Mouse (Mus musculus) embryonic facial prominence, embryonic 13.5 days (tissue): Measurements from ENCODE around the gene Cryba4. TPM values are rescaled to one million over a fixed set of nuclear protein-coding genes. Genes with fewer than 3 reads are reported as not detected.

Experiments used
- ATAC-seq: fragments of 200-750 bp; cut with Nextera tagmentation; 2 replicates; pipeline ENCODE4 v1.8.0; 2017; ENCODE audit warnings: low read depth; ENCODE audit not compliant: insufficient number of reproducible peaks, insufficient read depth, low FRiP score, low TSS enrichment
- H3K27ac ChIP-seq: fragments of 300-500 bp; sonication (generic); 2 replicates; pipeline ENCODE4 v1.5.1; 2015; ENCODE audit warnings: moderate library complexity, mild to moderate bottlenecking, inconsistent platforms
- H3K27me3 ChIP-seq: fragments of 300-500 bp; sonication (generic); 2 replicates; pipeline ENCODE4 v1.6.1; 2015; ENCODE audit warnings: mild to moderate bottlenecking, inconsistent platforms
- H3K36me3 ChIP-seq: fragments of 300-500 bp; sonication (generic); 2 replicates; pipeline ENCODE4 v1.6.1; 2015; ENCODE audit warnings: mild to moderate bottlenecking, inconsistent platforms
- H3K4me1 ChIP-seq: fragments of 300-500 bp; sonication (generic); 2 replicates; pipeline ENCODE4 v1.6.1; 2015; ENCODE audit warnings: inconsistent platforms
- H3K4me2 ChIP-seq: fragments of 300-500 bp; sonication (generic); 2 replicates; pipeline ENCODE4 v1.6.1; 2015; ENCODE audit warnings: moderate library complexity, mild to moderate bottlenecking, inconsistent platforms
- H3K4me3 ChIP-seq: fragments of 300-500 bp; sonication (generic); 2 replicates; pipeline ENCODE4 v1.5.1; 2015; ENCODE audit warnings: mild to moderate bottlenecking, inconsistent platforms
- H3K9ac ChIP-seq: fragments of 300-500 bp; sonication (generic); 2 replicates; pipeline ENCODE4 v1.6.1; 2015; ENCODE audit warnings: mild to moderate bottlenecking, inconsistent platforms
- H3K9me3 ChIP-seq: fragments of 300-500 bp; sonication (generic); 2 replicates; pipeline ENCODE4 v1.6.1; 2016; ENCODE audit warnings: inconsistent platforms
- WGBS: fragments of 180-500 bp; shearing (Covaris S2); methylation state at CpG from one replicate; pipeline ENCODE4 v1.1.7; 2015; ENCODE audit warnings: mixed read lengths; 5-methylcytosine and 5-hydroxymethylcytosine counted together
- polyA plus RNA-seq: library from polyadenylated mRNA; unstranded; fragments of >200 nt; fragmentation: Nextera tagmentation; extraction: Ambion mirVana; gene quantifications from 2 replicates; pipeline ENCODE4 v1.2.1, GENCODE M21; 2015

Cryba4 gene
- polyA plus RNA-seq, 1 experiment from 2014 or later = 1.9 TPM

DNA sequence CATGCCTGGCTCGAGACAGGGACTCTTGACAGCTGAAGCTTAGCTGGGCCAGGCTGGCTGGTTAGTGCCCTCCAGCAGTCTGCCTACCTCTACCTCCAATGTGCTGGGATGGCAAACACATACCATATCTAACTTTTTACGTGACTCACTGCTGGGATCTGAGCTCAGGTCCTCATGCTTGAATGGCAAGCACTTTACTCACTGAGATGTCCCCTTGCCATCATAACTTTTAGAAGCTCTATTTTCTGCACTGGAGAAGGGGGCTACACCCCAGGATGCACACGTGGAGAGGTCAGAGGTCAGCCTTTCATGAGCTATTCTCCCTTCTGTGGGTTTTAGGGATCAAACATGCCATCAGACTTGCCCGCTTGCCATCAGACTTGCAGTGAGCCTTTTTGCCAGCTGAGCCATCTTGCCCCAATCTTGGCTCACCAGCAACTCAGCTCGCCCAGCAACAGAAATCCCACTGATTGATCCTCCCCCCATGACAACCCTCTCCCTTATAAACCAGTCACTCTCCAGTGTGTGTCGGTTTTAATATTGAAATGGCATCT is 39.5 kb downstream of the Cryba4 start:
- H3K4me1 ChIP-seq = peaks cover 29% of the 10 kb centered on the region
- H3K27me3 ChIP-seq = peaks cover 6% of the 10 kb centered on the region; the same call in 1 of the 2 replicates
- H3K36me3 ChIP-seq = no peaks in the 10 kb centered on the region
- no peak overlapping the region for H3K4me2 ChIP-seq
- H3K27ac ChIP-seq = no peak overlapping the region
- ATAC-seq = no peak
- H3K9me3 ChIP-seq = no peaks in the 10 kb centered on the region
- no peak overlapping the region for H3K4me3 ChIP-seq
- H3K9ac ChIP-seq = no peak overlapping the region
- 66% methylated on average over 6 of the region's 6 CpGs for WGBS

DNA sequence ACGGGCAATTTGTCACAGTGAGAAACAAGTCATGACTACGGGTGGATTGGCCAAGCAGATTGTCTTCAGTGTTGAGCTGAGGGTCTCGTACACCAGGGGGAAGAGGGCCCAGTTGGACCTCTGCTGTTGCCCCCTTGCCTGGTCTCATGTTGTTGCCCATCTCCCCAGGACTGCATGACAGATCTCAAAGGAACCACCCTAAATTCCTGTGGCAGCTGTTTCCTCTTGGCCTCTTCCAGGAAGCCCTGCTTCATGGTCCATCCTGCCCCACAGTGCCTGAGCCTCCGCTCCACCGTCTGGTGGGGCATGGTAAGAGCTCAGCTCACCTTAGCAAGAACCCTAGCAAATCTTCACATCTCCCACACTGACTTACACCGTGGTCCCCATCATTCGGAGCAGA is 40.4 kb downstream of the Cryba4 start:
- 85% methylated on average over 7 of the region's 7 CpGs for WGBS

DNA sequence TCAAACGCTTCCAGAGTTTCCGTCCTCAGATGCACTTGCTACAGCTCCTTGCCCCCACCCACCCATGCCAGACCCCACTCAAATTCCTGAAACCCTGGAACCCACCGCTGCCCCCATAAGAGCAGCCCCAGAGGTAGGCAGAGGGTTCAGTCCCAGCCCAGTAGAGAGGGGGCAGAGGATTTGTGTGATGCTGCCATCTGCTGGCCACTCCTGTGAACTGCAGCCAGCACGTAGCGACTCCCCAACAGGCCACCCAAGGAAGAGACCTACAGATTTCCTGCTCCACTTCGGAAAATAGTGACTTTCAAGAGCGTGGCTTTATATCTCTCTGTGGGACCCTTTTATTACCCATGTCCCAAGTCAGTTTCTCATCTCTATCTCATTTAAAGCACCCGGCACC is 42.2 kb downstream of the Cryba4 start:
- Histone ChIP-seq H3K9me3 (no peaks in the 10 kb centered on the region), H3K27ac (no peak overlapping the region), H3K9ac (no peak overlapping the region), H3K4me3 (no peak overlapping the region), H3K4me2 (no peak overlapping the region), H3K4me1 (peaks cover 37% of the 10 kb centered on the region), H3K36me3 (no peaks in the 10 kb centered on the region), H3K27me3 (no peaks in the 10 kb centered on the region)
- 25% methylated on average over 8 of the region's 8 CpGs for WGBS
- ATAC-seq = no peak

More for the DNA sequence above, 40.4 kb downstream of the Cryba4 start:
- Histone ChIP-seq H3K4me1 (peaks cover 32% of the 10 kb centered on the region), H3K36me3 (no peaks in the 10 kb centered on the region), H3K9me3 (no peaks in the 10 kb centered on the region), H3K27ac (no peak overlapping the region), H3K27me3 (peaks cover 6% of the 10 kb centered on the region; the same call in 1 of the 2 replicates), H3K4me3 (no peak overlapping the region), H3K4me2 (no peak overlapping the region), H3K9ac (no peak overlapping the region)
- no peak for ATAC-seq

DNA sequence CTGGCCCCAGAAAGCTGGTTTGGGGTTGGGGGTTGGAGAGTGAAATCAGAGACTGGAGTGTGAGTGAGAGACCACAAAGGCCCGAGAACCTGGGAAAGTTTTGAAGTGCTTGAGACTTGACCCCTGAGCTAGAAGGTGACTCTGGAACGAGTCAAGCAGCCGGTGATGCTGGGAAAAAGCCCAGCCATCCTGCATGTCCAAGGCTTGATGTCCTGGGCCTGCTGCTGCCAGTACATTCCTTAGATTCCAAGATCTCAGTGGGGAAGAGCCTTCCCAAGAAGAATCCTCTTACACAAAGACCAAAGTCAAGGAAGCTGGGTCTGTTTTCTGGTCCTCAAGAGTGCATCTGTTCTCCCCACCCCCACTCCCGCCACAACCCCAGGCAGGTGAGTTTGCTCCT is 44.0 kb downstream of the Cryba4 start:
- no peak overlapping the region for H3K9ac ChIP-seq
- H3K4me3 ChIP-seq = no peak overlapping the region
- H3K27me3 ChIP-seq = peaks cover 8% of the 10 kb centered on the region; the same call in 1 of the 2 replicates
- 21% methylated on average over 4 of the region's 4 CpGs for WGBS
- no peak overlapping the region for H3K4me2 ChIP-seq
- H3K4me1 ChIP-seq = peaks cover 21% of the 10 kb centered on the region
- no peaks in the 10 kb centered on the region for H3K9me3 ChIP-seq
- no peak overlapping the region for H3K27ac ChIP-seq
- no peak for ATAC-seq
- no peaks in the 10 kb centered on the region for H3K36me3 ChIP-seq

DNA sequence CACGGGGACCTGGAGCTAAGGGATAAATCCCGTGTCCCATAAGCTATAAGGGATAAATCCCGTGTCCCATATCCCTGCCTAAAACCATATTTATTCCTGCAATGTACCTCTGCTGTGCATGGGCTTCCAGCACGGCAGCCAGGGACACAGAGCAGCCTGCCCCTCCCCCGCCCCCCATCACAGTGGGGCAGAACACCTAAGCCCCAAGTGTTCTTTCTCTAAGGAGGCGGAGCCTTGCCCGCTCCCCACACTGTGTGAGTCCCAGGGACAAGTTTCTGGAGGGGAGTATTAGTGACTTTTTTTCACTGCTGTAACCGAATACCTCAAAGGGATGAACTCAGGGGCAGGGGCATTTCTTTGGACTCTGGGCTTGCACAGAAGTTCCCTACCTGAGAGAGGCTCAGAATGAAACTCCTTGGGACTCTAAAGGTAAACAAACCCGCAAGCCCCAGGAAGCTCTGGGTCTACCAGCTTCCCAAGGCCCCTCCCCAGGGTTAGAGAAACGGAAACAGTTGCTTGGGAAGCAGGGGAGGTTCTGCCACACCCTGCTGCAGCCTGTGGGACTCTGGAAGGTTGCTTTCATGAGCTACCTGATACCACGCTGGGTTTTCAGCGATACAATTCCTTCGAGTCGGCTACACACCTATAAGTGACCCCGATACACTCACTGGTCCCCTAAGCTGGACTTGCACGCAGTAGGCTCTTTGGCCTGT is 45.6 kb downstream of the Cryba4 start:
- peaks cover 8% of the 10 kb centered on the region; the same call in 1 of the 2 replicates for H3K27me3 ChIP-seq
- WGBS = 16% methylated on average over 16 of the region's 16 CpGs
- peaks cover 17% of the 10 kb centered on the region for H3K4me1 ChIP-seq
- H3K4me2 ChIP-seq = peak overlapping the region; percentile 48
- no peak for ATAC-seq
- no peaks in the 10 kb centered on the region for H3K9me3 ChIP-seq
- 0 out of 2 replicates have a peak overlapping the region, but pooled peaks have one; percentile 21 for H3K9ac ChIP-seq
- no peaks in the 10 kb centered on the region for H3K36me3 ChIP-seq
- H3K27ac ChIP-seq = no peak overlapping the region
- peak overlapping the region; percentile 9; the same call in 1 of the 2 replicates for H3K4me3 ChIP-seq

DNA sequence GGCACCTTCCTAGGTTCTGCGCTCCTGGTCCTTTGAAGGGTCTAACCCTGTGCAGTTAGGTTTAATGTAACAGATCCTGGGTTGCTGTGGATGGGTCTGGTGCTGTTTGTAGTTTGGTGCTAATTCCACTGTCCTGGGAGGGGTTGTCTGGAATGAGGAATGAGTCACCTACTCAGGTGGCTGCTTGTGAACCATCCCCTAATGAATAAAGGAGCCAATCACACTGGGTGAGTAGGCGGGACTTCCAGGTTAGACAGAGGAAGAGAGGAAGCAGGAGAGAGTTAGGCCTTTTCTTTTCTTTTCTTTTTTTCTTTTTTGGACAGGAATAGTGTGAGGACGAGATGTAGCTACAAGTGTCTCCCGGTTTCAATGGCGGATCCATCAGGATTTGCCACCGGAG is 52.7 kb downstream of the Cryba4 start:
- H3K9ac ChIP-seq = no peak overlapping the region
- peaks cover 8% of the 10 kb centered on the region; the same call in 1 of the 2 replicates for H3K27me3 ChIP-seq
- H3K27ac ChIP-seq = no peak overlapping the region
- 86% methylated on average over 6 of the region's 6 CpGs for WGBS
- H3K9me3 ChIP-seq = no peaks in the 10 kb centered on the region
- no peak overlapping the region for H3K4me2 ChIP-seq
- no peaks in the 10 kb centered on the region for H3K36me3 ChIP-seq
- peaks cover 14% of the 10 kb centered on the region for H3K4me1 ChIP-seq
- no peak overlapping the region for H3K4me3 ChIP-seq
- ATAC-seq = no peak

Other genes starting within 250 kb of the Cryba4 start
- gene Crybb1, start 3.3 kb upstream of the Cryba4 start, polyA plus RNA-seq = 1.0 and 1.3 TPM in 2 replicates
- 38.7 and 42.8 TPM in 2 replicates for gene Tpst2, start 24.2 kb upstream of the Cryba4 start, polyA plus RNA-seq
- 31.8 and 32.8 TPM in 2 replicates for gene Tfip11, start 73.8 kb upstream of the Cryba4 start, polyA plus RNA-seq
- 42.1 and 54.9 TPM in 2 replicates for gene Srrd, start 90.5 kb upstream of the Cryba4 start, polyA plus RNA-seq
- gene Hps4, start 90.6 kb upstream of the Cryba4 start, polyA plus RNA-seq = 42.4 and 42.9 TPM in 2 replicates
- 0.18 and 0.34 TPM in 2 replicates for gene Gm6583, start 103.5 kb upstream of the Cryba4 start, polyA plus RNA-seq
- gene Asphd2, start 142.3 kb upstream of the Cryba4 start, polyA plus RNA-seq = 14.5 and 14.8 TPM in 2 replicates
- 0.08 and 0.15 TPM in 2 replicates for gene Gm6588, start 196.9 kb upstream of the Cryba4 start, polyA plus RNA-seq